Mouse (Mus musculus): ENCODE data around the gene Pfdn5.

The Pfdn5 gene

DNA sequence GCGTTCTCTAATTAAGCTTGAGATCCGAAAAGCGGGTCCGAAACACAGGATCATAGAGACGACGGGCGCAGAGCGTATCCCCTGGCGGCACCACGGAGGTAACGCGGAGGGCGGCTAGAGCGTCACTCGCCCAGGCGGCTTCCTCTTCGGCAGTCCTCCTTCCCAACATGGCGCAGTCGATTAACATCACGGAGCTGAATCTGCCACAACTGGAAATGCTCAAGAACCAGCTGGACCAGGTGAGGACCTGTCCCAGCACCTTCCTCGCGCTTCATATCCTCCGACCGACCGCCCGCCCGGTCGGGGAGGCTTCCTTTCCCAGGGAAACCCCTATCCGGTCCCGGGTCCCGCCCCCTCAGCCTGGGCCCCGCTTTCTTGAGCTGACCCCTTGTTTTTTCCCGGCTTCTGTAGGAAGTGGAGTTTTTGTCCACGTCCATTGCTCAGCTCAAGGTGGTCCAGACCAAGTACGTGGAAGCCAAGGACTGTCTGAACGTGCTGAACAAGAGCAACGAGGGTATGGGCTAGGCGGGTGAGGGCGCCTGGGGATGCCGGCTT is at the start of gene Pfdn5:
Gene Pfdn5, plus strand, starts transcription at position 95 of the 555 bp plus-strand sequence.
- DNase-seq (ENCODE audit: low read depth), result peak; percentile 60

DNA sequence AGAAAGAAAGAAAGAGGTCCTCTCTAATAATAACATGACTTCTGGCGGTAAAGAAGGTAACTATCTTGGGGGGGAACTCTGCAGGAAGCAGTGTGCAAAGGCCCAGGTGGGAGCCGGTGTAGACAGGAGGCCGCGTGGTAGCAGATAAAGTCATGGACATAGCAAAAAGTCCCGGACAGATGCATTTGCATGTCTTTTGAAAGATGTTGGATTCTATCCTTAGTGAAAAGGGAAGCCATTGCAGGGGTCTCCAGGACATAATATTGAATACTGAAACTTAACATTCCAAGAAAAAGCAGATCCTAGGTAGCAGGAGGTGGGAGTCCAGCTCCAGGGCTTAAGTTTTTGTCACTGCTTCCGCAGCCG is 47.2 kb upstream of the Pfdn5 start:
- DNase-seq (ENCODE audit: low read depth), result no peak

DNA sequence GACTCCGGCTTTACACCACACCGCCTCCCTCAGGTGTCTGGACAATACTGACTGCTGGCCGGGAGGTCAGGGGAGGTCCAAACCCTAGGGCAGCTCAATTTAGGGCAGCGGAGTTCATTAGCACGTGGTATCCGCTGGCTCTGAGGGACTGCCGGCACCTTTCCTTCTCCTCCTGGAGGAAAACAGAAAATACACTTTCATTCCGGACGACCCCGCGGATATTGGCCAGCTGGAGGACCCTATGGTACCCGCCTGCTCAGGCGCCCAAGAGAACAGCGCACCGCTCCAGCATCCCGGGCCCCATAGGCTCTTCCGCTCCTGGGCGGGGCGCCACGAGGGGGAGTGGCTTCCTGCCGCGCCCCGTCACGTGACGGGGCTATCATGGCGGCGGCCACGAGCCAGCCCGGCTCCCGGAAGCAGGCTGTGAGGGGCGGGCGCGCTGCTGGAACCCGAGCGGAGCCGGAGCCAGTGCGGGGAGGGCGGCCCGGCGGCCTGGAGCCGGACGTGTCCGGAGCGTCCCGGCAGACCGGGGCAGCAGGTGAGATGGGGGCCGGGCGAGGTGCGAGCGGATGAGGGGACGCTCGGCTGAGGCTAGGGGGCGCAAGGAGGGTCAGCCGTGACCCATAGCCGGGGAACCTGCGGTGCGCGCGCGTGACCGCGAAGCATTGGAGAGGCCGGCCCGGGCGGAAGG is 46.7 kb upstream of the Pfdn5 start, which contains the start of gene Mfsd5:
Gene Mfsd5, plus strand, starts transcription at position 363 of the 691 bp plus-strand sequence.
- DNase-seq (ENCODE audit: low read depth), result peak; percentile 75

DNA sequence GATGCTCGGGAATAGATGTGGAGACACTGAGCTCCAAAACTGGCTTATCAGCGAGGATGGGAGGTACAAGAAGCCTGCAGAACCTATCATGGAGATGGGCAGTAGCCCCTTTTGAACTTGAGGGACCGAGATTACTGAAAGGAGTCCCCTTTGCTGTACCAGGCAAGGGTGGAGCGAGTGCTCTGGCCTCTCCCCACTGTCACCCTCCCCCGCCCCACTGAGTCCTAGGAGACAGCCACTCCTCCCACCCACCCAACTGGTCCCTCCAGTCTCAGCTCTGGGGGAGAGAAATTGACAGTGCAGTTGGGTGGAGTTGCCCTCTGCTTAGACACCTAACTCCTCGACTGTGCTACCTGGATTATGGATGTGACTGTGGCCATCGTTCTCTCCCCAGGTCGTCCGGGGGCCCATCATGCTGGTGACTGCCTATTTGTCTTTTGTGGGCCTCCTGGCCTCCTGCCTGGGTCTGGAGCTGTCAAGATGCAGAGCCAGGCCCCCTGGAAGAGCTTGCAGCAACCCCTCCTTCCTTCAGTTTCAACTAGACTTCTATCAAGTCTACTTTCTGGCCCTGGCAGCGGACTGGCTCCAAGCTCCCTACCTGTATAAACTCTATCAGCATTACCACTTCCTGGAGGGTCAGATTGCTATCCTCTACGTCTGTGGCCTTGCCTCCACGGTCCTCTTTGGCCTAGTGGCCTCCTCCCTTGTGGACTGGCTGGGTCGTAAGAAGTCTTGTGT is 46.0 kb upstream of the Pfdn5 start:
- DNase-seq (ENCODE audit: low read depth), result no peak

DNA sequence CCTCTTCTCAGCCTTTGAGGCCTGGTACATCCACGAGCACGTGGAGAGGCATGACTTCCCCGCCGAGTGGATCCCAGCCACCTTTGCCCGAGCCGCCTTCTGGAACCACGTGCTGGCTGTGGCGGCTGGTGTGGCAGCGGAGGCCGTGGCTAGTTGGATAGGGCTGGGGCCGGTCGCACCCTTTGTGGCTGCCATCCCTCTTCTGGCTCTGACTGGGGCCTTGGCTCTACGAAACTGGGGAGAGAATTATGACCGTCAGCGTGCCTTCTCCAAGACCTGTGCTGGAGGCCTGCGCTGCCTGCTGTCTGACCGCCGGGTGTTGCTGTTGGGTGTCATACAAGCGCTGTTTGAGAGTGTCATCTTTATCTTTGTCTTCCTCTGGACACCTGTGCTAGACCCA is 45.3 kb upstream of the Pfdn5 start:
- no peak for DNase-seq (ENCODE audit: low read depth)

DNA sequence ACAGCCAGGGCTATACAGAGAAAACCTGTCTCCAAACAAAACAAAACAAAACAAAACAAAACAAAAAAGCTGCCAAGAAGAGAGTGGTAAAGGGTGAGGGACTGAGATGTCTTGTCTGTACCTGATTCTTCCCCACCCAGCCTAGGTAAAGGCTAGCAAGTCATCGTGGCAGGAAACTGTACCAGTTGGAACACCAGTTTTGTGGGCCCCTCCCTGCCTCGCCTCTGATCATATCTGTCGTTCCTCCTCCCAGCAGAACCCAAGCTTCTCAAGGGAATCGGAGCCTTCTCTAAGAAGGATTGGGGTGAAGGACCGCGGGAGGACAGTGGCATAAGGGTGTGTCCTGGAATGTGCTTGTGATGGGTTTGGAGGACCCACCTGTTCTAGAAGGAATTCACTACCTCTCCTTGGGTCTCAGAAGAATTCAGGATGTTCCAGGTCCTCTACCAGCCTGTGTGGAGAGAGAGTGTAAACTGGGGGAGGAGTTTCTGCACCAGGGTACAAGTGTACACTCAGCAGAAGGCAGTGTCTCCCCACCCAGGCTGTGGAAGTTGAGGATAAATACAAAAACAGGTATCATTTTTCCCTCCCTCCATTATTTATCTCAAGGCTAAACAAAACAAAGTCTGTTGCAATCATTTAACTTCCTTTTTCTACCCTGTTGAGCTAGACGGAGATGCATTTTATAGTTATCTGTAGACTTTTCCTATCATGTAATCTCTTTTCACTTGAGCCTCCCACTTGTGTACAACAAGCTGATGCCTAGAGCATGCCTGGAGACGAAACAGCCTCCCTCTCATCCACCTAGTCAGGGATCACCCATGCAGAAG is 43.2 kb upstream of the Pfdn5 start:
- no peak for DNase-seq (ENCODE audit: low read depth)

DNA sequence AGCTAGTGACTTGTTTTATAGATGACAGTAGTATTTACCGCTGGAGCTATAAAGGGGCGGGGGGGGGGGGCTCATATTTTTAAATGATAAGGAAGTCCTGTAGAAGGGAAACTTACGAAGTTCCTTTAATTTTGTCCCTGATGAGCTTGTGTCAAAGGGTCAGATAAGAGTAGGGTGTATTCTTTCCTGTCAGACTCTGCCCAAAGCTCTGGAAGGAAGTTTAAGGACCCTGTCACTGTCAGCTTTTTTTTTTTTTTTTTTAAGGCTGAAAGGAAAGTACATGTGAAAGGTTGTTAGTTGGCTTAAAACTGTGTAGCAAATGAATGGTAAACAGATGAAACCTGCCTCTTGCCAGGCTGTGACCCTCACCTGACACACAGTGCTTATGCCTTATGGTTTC is 42.3 kb upstream of the Pfdn5 start:
- DNase-seq (ENCODE audit: low read depth), result no peak

DNA sequence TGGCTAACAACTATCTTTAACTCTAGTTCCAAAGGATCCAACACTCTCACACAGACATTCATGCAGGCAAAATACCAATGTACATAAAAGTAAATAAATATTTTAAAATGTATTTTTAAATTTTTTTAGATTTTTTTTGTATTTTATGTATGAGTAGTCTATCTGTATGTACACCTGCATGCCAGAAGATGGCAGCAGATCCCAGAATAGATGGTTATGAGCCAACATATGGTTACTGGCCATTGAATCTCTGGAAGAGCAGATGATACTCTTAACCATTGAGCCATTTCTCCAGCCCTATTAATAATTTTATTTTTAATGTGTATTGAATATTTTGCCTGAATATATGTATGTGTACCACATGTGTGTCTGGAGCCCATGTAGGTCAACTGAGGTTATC is 38.5 kb upstream of the Pfdn5 start:
- peak; percentile 35 for DNase-seq (ENCODE audit: low read depth)

DNA sequence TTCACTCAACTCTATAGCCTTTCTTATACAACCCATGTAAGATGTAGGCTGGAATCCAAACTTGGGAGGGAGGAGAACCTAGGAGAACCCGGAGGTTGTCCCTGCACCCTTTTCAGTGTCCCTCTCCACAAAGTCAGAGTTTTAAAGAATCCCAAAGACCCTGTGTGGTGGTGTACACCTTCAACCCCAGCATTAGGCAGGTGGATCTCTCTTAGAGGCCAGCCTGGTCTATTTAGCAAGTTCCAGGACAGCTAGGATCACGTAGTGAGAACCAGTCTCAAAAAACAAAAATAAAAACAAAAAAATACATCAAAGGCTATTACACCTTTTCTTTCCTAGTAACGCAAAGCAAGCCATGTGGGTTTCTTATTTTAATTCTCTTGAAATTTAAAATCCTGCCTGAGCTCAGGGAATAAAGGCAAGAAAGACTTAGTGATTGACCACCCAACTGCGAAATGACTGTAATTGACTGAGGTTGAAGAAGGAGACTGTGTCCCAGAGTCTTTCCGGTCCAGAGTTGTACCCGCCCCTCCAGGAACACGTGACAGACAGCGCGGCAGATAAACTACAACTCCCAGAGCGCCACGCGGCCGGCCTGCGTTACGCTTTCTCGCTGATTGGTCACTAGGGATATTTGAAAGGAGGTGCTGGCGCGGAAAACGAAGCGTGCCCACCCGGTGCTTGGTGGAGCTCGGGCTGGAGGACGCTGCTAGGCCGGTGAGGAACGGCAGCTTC is 30.1 kb upstream of the Pfdn5 start, which contains the start of gene Espl1:
Gene Espl1, plus strand, starts transcription at position 634 of the 735 bp plus-strand sequence.
- peak; percentile 77 for DNase-seq (ENCODE audit: low read depth)

DNA sequence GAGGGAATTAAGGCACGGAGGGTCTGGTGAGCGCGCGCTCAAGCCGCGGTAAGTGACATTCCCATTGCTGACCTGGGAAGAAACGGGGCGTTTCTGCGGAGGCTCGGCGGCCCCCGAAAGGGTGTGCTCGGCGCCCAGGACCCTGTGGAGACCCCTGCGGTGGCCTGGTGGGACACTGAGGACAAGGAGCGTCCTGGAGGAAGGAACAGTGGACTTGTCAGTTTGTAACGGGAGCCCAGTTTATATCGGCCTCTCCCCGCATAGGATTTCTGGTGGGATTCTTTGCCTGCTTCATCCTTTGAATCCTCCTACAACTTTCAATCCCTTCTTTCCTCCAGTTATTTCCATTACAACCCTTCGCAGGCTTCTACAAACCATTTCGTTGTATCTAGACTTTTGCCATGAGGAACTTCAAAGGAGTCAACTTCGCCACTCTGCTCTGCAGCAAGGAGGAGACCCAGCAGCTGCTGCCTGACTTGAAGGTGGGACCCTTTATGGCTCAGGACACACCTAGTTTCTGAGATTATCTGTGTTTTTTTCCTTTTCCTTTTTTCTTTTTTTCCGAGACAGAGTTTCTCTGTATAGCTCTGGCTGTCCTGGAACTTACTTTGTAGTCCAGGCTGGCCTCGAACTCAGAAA is 29.4 kb upstream of the Pfdn5 start:
- DNase-seq (ENCODE audit: low read depth), result no peak

DNA sequence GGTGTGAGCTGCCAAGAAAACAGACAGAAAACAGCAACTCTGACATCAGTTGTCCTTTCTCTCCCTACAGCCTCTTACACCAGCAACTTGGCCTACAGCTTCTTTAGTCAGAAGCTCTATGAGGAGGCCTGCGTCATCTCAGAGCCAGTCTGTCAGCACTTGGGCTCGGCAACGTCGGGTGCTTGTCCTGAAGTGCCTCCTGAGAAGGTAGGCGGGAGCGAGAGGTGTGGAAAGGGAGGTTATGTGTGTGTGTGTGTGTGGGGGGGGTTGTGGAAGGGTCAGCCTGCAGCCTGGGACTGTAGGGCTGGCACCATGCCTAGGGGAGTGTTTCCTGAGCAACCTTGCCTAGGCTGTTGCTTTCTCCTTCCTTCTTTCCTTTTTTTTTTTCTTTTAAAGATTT is 23.4 kb upstream of the Pfdn5 start:
- no peak for DNase-seq (ENCODE audit: low read depth)

DNA sequence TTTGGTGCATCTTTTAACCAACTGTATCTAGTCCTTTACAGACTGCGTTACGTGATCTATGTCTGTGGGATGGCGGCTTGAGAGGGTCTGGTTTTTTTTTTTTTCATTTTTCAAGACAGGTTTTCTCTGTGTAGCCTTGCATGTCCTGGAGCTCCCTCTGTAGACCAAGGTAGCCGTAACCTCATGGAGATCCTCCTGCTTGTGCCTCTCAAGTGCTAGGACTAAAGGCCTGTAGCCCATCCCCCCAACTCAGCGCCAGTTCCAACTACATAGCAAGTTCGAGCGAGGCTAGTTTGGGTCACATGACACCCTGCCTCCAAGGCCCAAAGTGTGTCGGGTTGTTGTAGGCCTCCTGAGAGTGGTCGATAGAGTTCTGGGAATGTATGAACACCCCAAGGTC is 17.2 kb upstream of the Pfdn5 start:
- DNase-seq (ENCODE audit: low read depth), result no peak

DNA sequence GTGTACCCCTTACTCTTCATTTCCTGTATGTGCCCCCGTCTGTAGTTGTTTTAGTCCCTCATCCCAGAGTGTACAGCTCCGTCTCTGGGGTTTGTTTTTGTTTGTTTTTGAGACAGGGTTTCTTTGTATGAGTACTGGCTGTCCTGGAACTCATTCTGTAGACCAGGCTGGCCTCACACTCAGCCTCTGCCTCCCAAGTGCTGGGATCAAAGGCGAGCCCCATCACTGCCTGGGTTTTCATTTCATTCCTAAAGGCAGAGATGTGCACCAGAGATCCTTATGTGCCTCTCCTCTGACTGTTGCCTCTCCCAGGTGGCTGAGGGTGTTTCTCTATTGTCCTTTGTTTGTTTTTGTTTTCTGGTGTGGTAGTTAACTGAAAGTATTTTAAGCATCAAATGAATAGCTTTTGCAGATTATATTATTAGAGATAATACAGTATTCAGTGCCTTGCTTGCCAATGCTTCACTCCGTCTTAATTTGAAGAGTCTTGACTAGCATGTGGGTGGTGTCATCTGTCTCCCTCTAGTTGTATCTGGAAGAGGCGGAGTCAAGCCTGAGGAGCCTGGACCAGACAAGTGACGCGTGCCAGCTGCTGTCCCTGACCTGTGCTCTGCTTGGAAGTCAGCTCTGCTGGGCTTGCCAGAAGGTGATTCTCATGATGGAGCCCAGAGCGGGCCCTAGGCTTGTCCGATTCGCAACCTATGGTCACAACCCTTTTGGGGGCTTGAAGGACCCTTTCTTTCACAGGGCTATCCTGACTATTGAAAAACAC is 15.7 kb upstream of the Pfdn5 start:
- DNase-seq (ENCODE audit: low read depth), result no peak

DNA sequence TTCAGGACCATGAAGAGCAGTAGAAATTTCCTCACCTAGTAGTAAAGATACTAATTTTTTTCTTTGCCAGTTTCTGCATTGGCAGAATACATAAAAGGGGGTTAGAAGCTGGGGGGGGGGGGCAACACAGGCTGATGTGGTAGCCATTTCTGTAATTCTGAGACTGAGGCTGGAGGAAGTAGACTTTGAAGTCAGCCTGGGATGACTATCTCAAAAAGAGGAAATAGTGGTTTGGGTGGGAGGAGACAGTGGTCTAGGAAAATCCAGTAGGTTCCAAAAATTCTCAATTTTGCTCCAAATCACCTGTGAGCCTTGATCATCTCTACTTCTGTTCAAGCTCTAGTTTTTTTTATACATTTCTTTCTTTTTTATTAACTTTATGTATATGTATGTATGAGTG is 14.4 kb upstream of the Pfdn5 start:
- DNase-seq (ENCODE audit: low read depth), result no peak

DNA sequence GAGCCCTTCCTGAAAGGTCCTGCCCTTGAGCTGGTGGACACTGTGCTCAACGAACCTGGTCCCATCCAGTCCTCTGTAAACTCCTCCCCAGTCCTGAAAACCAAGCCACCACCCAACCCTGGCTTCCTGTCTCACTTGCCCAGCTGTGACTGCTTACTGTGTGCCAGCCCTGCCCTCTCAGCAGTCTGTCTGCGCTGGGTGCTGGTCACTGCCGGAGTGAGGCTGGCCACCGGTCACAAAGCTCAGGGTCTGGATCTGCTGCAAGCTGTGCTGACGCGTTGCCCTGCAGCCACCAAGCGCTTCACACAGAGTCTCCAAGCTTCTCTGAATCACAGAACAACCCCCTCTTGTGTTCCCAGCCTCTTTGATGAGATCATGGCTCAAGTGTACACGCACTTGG is 10.6 kb upstream of the Pfdn5 start:
- peak; percentile 56 for DNase-seq (ENCODE audit: low read depth)

DNA sequence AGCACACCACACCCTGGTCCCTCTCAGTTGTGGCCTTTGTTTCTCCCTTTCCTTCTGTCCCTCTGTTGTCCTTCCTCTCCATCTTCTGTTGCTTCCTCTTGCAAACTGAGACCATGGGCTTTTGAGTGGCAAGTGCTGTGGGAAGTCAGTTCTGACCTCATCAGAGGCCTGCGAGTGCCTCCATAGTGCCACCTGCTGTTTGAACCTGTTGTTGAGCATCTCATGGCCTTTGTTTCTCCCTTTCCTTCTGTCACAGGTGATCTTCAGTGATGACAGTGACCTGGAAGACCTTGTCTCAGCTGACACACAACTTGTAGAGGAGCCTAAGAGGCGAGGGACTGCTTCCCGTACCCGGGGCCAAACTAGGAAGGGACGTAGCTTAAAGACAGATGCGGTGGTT is 9.7 kb upstream of the Pfdn5 start:
- DNase-seq (ENCODE audit: low read depth), result peak; percentile 39

DNA sequence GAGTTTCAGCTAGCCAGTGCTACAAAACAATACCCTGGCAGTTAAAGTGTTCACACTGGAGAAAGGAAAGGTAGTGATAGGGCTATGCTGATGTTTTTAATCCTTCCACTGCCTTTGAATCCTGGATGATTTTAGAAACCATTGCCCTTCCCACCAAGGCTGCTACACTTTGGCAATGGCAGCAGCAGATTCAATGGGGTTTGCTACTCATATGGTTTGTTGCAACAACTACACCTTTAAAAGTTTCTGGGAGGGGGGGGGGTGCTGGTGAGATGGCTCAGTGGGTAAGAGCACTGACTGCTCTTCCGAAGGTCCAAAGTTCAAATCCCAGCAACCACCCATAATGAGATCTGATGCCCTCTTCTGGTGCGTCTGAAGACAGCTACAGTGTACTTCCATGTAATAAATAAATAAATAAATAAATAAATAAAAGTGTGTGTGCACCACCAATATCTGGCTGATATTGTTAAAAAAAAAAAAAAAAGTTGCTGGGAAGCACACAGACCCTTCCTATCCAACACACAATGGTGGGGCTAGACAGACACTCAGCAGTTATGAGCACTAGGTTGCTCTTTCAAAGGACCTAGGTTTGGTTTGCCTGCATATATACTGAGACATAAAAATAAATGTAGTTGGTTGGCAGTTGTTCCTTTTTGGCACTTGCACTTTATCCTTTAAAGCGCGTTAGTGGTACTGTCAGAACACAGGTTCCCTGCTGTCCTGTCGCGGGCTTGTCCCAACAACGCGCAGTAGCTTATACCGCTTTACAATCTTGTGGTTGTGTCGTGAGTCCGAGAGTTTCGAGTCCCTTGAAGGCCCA is 1.1 kb upstream of the Pfdn5 start:
- no peak for DNase-seq (ENCODE audit: low read depth)

DNA sequence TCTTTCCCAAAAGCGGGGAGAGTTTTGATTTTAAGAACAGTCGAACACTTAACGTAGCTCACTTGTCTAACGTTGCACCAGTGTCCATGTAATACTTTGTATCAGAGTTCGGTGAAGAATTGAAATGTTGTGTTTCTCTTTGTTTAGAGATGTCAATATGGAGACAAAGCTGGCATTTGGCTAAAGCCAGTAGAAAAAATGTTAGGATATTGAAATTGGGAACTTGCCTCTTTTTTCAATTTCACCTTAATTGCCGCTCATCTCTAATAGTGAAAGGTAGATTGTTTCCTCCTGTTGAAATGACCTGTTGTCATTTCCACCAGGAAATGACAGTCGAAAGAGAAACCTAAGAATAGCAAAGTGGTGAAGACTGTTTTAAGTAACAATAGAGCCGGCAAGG is 976 bp downstream of the Pfdn5 start:
- DNase-seq (ENCODE audit: low read depth), result no peak

DNA sequence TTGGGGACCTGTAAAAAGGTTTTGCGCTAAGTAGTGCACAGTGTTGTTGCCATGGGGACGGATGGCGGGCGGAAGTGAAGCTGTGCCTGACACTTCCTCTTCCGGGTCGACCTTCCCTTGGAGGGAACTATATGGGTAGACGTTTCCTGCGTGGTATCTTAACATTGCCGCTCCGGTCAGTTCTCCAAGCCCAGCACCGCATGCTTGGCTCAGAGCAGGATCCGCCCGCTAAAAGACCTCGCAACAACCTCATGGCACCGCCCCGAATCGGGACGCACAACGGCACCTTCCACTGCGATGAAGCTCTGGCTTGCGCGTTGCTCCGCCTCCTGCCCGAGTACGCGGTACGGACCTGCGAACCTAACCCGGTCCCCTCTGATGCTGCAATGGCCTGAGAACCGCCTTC is 5.7 kb downstream of the Pfdn5 start, which contains the start of gene Myg1:
Gene Myg1, plus strand, starts transcription at position 100 of the 406 bp plus-strand sequence.
- peak; percentile 59 for DNase-seq (ENCODE audit: low read depth)

All from fibroblast of lung, adult 2 months (primary cell).